Mouse (Mus musculus): Measurements from ENCODE around the gene Mill2. TPM values are rescaled to one million over a fixed set of nuclear protein-coding genes. Genes with fewer than 3 reads are reported as not detected.

The Mill2 gene
- total RNA-seq, 2 experiments from 2014 or later = 3.1 to 3.6 TPM

DNA sequence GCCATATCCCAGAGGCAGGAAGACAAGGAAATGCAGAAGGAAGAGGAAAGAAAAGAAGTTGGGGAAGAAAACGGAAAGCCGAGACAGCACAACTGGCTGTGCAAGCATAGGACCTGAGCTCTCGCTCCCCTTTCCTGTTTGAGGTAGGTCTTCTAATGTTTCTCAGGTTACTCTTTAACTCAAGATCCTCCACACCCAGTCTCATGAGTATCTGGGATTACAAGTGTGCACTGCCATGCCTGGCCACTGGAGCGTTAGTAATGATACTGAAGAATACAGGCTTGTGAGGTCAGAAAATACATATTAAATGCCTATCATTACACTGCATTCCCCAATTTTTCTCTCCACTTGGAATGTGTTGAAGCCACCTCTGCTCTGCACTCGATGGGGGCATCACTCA, 35.6 kb downstream of the Mill2 start:
- DNase-seq = no peak

DNA sequence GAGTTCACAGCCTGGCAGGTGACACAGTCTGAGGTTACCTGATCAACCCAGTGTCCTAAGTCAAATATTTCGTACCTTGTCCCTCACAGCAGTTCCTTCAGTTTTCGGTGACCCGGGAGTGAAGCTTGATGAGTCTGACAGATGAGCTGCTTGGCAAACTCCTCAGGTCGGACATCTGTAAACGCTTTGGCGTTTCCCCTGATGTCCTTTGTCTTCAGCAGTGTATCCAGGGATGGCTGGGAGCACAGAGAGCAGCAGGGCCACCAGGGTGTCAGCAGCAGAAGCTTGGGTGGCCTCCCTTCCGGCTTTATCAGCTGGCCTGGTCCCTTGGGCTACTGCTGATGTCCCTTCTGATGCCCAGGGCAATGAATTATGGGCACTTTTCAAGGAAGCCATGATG, 38.9 kb downstream of the Mill2 start:
- no peak for DNase-seq

DNA sequence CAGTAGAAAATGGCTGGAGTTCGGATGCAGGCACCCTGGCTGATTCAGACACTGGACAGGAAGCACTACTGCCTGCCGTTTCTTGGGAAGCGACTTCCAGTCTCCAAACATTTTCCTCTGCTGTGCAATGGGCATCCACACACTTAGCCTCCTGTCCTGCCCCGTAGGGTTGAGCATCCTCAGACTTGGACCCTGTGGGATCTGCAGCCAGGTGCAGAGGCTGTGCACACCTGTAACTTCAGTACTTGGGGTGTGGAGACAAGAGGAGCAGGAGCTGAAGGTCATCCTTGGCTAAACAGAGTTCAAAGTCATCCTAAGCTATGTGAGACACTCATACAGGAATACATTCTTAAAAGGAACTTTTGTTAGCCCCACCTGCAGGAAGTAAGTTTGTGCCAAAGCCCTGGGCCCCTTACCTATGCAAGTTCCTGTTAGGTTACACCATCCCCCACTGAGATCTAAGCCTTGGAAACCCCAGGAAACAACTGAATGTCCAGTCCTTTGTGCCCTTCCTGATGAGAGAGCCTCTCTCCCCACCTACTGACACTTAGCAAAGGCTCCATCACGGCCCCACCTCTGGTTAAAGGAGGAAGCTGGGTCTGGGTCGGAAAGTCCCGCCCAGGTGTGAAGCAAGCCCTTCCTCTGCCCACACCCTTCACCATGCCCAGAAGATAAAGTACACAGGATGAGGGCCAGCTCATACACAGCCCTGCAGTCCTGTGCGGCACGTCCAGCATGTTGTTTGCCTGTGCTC, 44.4 kb downstream of the Mill2 start:
- no peak for DNase-seq

DNA sequence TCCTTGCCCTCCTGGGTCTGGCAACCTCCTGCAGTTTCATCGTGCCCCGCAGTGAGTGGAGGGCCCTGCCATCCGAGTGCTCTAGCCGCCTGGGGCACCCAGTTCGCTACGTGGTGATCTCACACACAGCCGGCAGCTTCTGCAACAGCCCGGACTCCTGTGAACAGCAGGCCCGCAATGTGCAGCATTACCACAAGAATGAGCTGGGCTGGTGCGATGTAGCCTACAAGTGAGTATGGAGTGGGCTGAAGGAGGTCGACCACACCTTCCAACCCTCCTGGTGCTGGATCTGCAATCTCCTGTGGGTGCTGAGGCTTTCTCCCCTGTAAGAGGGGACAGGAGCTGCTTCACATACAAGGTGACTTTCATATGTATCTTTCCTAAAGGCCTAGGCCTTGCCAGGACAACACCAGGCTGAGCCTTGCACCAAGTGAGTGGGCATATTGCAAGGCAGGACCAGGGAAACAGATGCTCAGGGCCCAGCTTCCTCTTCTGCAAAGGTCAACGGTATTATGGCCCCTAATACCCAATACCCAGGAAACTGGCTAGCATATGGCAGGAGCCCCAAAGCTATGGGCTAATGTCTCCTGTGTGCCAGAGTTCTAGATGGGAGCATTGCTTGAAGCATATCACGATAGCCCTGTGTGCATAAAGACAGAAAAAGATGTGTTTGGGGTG, 45.1 kb downstream of the Mill2 start:
- no peak for DNase-seq

DNA sequence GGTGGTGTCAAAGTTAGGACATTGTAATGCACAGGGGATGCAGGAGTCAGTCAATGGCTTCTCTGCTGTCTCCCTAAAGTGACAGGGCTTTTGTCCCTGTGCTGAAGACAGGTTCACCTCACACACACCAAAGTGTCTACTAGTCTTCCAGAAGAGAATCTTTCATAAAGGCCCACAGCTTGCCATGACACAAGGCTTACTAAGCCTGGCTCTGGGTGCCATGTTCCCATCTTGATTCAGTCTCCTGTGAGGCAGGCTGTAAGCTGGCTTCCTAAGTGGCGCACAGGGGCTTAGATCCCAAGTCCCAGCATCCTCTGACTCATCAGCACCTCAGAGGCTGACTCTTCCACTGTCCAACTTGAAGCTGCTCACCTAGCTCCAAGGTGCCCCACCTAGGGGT, 47.2 kb downstream of the Mill2 start:
- no peak for DNase-seq

DNA sequence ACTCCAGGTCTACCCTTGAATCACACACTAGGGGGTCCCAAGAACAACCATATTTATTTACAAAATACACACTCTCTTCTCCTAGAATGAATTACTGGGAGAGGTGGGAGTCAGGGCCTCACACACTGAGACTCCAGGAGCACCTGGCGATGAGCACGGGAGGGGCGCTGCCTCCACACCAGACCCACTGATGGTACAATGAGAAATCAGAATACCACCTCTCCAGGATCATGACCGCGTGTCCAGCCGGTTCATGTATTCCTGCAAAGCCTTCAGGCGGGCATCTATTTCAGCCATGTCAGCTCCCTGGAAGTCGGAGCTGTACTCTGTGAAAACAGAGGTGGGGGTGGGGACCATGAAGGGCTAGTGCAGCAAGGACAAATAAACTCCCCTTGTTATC, 51.1 kb downstream of the Mill2 start:
- DNase-seq = no peak

DNA sequence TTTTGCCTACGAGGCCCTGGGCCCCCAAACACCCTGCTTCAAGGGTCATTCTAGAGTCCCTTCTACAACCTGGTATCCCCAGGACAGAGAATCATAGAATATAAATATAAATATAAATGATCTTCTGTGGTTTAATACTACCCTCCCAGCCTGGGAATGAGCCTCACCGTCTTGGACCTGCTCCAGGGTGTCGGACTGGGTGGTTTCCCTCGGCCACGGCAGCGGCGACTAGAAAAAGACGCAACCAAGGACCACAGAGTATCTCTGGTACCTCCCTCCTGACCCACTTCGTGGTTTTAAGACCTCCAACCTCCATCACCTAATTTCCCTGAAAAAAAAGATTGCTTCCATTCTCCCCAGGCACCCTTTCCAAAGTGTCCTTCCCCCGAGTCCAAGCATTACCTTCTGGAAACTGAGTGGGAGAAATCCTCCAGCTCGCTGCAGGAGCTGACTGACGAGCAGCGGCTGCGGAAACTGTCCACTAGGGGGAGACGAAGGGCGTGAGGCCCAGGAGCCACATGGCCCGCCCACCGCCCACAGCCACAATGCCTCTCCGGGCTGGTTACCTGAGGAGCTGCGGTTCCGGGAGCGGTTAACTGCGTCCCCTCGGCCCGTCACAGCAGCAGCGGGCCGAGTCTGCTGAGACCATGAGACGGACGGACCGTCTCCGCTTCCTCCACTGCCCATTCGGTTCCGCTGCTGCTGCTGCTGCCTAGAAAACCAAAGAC, 52.3 kb downstream of the Mill2 start:
- DNase-seq = peak; percentile 86

DNA sequence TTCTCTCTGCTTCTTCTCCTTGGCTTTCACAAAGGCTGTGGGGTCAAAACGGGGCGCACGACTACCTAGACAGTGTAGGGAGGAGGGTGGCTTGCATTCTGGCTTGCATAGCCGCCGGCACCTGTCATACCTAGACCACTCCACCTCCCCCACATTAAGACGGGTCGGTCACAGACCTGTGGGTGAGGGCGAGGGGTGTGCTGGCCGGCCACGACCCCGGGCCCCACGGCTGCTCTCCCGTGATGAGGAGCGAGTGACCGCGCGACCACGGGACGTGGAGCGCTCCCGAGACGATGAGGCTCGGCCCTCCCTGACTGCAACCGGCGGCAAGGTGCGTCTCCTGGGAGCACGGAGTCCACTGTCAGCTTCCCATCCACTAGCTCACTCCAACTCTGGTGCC, 53.2 kb downstream of the Mill2 start:
- no peak for DNase-seq

DNA sequence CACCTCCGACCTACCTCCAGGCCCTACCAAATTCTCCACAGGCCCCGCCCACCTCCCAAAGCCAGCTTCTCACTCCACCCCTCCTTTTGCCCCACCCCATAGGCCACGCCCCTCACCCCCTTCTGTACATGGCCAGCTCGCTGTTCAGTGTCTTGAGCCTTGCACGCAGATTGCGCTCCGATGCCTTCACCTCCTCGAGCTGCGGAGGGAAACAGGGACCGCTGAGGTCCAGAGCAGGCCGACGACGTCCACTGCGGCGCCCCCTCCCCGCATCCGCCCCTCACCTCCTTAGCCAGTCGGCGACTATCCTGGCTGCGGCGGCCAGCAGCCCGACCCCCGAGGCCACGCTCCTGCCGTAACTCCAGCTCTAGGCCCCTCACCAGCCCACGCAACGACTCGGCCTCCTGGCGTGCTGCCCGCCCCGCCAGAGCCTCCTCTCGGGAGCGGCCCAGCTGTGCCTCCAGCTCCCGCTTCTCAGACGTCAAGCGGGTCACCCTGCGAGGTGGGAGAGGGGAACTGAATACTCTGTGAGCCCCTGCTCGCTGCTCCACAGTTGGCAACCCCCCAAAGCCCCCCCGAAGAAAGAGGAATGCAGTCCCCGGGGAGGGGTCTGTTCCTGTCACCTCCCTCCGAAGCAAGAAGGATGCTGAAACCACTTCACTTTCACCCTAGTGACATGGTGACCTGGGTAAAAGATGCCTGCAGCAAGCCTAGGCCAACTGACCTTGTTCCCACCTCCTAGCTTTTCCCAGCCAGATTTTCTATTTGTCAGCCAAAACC, 54.1 kb downstream of the Mill2 start:
- DNase-seq = peak; percentile 57

DNA sequence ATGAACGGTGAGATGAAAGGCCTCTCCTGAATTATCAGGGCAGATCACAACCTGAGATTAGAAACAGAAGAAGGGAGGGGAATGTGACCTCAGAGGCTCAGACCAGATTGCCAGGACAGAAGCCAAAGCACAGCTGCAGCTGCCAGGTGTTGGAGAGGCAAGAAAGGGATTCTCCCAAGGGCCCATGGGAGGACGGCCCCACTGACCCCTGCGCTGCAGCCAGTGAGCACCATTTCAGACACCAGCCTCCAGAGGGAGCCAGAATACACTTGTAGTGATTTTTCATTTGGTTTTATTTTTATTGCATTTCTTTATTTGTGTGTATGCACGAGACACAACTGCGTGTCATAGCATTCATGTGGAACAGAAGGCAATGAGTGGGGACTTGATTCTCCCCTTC, 56.8 kb downstream of the Mill2 start:
- peak; percentile 50 for DNase-seq

DNA sequence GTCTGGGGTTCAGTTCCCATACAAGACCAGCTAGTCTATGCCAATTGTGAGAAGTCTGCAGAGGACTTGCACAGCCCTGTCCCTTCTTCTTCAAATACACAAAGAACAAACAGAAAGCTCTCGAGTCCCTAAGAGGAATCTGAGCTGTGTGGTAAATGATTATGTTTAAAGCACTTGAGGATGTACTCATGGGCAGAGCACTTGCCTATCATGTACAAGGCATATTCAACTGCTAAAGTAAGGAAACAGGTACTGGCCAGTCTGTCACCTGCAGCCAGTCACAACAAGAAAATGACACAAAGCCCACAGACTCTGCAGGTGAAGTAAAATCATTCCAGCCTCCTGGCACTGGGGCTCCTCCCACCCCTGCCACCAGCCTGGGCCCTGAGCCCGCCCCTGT, 60.7 kb downstream of the Mill2 start:
- no peak for DNase-seq

DNA sequence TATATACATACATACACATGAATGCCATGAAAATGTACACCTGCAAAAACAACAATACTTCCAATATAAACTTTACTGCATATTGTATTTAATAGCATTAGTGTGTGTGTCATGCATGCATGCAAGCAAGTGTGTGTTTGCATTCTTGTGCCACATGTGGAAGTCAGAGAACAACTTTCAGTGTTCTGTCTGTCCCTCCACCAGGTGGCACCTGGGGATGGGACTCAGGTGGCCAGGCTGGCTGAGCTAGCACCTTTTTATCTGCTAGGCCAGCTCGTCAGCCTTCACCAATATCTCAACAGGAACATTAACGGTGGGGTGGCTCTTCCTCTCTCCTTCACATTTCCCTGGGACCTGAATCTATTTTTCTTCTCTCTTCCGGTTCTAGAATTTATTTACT, 62.7 kb downstream of the Mill2 start:
- DNase-seq = no peak

DNA sequence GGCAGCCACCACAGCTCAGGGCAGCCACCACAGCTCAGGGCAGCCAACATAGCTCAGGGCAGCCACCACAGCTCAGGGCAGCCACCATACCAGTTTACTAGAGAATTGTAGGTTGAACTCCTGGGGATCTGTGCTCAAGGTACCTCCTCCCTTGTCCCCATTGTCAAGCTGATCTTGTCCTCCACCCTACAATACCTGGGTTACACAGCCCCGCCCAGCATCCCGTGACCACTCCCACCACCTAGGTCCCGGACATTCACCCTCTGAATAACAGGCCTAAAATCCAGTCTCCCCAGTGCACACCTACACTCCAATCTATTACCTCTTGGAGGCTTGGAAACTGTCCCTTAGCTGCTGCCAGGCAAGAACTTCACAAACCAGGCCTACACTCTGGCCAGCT, 65.2 kb downstream of the Mill2 start:
- no peak for DNase-seq

DNA sequence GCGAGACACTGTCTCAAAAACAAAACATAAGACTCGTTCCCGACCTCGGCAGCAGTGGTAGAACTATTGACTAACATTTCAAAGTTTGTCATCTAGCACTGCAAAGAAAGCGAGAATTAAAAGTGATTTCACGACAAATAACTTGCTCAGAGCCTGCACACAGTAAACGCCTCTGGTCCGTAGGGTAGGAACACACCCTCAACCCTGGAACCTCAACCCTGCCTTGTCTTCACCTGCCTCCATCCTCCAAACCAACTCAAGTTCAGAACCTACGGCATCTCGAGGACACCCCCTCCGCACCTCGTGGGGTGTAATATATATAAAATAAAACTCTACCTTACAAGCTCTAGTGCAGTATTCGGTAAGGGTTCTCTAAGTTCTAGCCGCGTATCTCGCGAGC, 70.0 kb downstream of the Mill2 start:
- no peak for DNase-seq

DNA sequence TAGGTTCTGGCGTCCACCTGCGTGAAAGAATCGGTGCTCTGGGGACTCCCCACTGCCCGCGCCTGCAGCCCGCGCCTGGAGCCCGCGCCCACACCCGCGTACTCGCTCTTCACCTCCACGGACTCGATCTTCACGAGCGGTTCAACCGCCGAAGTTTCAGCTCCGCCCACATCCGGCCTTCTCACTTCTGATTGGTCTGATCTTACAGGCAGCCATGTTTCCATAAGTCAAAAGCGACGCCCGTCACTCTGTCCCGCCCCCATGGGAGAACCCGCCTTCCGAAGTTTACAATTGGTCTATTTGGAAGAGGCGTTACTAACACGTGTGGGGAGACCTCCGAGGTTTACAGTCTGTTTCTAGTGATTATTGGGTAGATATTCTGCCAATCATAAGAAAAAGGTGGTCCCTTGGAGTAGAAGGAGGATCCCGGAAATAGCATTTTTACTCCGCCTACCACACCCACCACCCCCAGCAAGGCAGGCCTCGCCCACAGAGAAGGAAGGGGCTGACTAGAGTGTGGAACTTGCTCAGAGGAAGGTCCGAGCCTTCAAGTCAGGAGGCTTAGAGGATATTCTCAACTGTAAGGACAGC, 70.6 kb downstream of the Mill2 start, which contains the start of gene Ccdc61:
TSS of gene Ccdc61 (minus strand) at position 175 of the 591 bp plus-strand sequence.
- peak; percentile 93 for DNase-seq

Other genes starting within 250 kb of the Mill2 start
- gene Psg23, start 223.5 kb upstream of the Mill2 start, total RNA-seq (2021) = not detected
- not detected for gene Psg21, start 183.2 kb upstream of the Mill2 start, total RNA-seq (2021)
- not detected for gene Psg20, start 153.8 kb upstream of the Mill2 start, total RNA-seq (2021)
- gene Psg22, start 121.9 kb upstream of the Mill2 start, total RNA-seq (2021) = not detected
- gene Psg19, start 41.4 kb upstream of the Mill2 start, total RNA-seq (2021) = not detected
- gene Psg17, start 18.4 kb upstream of the Mill2 start, total RNA-seq (2021) = not detected
- 1 to 10 TPM in 1 of 2 experiments, under 1 TPM in 1; 0.73 to 3.7 TPM for gene Pglyrp1, start 31.4 kb downstream of the Mill2 start, total RNA-seq (2021)
- gene Ccdc61, start 70.4 kb downstream of the Mill2 start, total RNA-seq (2021) = 1 to 10 TPM; 5.9 to 9.4 TPM
- 1 to 10 TPM; 2.9 to 4.1 TPM for gene Nova2, start 85.9 kb downstream of the Mill2 start, total RNA-seq (2021)
- gene Nanos2, start 147.4 kb downstream of the Mill2 start, total RNA-seq (2021) = not detected
- gene Mypop, start 151.3 kb downstream of the Mill2 start, total RNA-seq (2021) = 1 to 10 TPM; 2.0 to 3.5 TPM
- 10 to 100 TPM; 20.4 to 24.0 TPM for gene Irf2bp1, start 164.1 kb downstream of the Mill2 start, total RNA-seq (2021)
- gene Foxa3, start 183.6 kb downstream of the Mill2 start, total RNA-seq (2021) = under 1 TPM in 1 of 2 experiments, not detected in 1; 0.16 TPM
- 10 to 100 TPM; 39.9 to 45.0 TPM for gene Sympk, start 184.4 kb downstream of the Mill2 start, total RNA-seq (2021)
- gene Rsph6a, start 214.7 kb downstream of the Mill2 start, total RNA-seq (2021) = not detected
- gene Dmwd, start 236.3 kb downstream of the Mill2 start, total RNA-seq (2021) = 10 to 100 TPM; 26.6 to 31.8 TPM
- gene Dmpk, start 243.9 kb downstream of the Mill2 start, total RNA-seq (2021) = 100 to 1,000 TPM; 256 to 267 TPM